Mouse (Mus musculus): Measurements from ENCODE around the gene Mtfr1l. TPM values are rescaled to one million over a fixed set of nuclear protein-coding genes. Genes with fewer than 3 reads are reported as not detected.
A peak's percentile ranks its signal among the peaks of the same experiment; 100 is the strongest.

Mtfr1l gene
- polyA plus RNA-seq, 3 experiments from 2014 or later, result 64.7 to 110 (median 89.2) TPM

GRCm38 (mm10) chr4:134555956-134556580 is 20.9 kb upstream of the Mtfr1l start:
- ATAC-seq, result no peak

DNA sequence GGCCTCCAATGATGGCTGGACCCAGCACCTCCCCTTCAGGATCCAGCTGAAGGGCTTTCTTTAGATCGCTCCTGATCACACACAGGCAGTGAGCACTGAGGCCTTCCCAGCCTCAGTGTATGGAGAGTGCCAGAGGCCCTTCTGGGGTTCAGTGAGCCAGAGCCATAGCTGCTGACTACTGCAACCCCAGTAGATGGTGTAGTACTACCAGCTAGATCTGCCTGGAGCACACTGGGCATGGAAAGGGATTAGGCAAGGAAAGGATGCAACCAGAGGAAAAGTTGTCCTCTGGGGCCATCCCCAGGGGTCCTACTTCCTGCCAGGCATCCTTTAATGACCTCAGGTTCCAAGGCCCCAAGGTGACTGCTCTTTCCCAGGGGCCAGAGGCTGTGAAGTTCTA is 18.4 kb upstream of the Mtfr1l start:
- ATAC-seq, result no peak

DNA sequence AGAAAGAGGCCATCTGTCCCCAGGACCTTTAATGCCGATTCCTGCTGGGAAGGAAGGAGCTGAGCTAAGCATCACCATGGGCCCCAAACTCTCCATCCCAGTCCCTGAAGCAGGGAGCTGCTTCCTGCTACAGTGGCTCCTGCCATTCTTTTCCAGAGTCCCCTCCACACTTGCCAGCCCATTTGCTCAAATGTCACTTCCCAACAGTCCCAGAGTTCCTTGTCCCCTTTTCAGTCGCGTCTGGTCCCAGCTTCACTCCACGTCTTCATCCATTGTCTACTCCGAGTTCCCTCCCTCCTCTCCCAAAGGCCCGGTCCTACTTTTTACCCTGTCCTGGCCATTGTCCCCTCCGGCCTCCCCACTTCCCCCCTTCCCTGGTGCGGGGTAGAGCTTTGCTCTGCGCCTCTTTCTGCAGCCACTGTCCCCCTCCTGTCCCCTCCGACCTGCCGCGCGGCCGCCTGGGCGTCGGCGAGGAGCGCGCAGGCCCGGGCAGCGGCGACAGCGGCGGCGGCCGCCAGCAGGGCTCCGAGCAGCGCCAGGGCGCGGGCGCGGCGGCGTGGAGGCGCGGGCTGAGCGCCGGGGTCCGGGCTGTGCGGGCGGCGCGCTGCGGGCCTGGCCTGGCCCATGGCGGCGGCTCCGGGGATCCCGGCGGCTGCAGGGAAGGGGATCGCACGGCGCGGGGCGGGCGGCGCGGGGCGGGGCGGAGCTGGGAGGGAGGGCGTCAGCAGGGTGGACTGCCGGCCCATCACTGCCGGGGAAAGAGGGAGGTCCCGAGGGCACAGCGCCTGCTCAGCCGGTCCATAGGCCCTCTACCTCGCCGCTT is 16.5 kb upstream of the Mtfr1l start, which contains the start of gene Selenon:
Selenon (minus strand) TSS at position 673 of the 823 bp plus-strand sequence.
- ATAC-seq, result no peak

DNA sequence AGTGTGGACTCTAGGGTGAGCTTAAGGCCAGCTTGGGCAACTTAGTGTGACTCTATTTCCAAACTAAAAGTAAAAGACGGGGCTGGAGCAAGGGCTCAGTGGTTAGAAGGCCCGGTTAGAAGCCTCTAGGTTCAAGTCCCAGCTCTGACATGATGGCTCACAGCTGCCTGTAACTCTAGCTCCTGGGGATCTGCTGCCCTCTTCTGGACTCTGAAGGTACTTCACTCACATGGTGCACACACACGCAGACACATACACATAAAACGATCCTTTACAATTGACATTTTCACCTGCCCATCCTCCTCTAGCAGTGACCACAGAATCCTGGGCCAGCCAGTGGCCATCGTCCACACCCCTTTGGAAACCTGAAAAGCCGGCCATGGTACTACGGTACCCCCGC is 14.7 kb upstream of the Mtfr1l start:
- no peak for ATAC-seq

DNA sequence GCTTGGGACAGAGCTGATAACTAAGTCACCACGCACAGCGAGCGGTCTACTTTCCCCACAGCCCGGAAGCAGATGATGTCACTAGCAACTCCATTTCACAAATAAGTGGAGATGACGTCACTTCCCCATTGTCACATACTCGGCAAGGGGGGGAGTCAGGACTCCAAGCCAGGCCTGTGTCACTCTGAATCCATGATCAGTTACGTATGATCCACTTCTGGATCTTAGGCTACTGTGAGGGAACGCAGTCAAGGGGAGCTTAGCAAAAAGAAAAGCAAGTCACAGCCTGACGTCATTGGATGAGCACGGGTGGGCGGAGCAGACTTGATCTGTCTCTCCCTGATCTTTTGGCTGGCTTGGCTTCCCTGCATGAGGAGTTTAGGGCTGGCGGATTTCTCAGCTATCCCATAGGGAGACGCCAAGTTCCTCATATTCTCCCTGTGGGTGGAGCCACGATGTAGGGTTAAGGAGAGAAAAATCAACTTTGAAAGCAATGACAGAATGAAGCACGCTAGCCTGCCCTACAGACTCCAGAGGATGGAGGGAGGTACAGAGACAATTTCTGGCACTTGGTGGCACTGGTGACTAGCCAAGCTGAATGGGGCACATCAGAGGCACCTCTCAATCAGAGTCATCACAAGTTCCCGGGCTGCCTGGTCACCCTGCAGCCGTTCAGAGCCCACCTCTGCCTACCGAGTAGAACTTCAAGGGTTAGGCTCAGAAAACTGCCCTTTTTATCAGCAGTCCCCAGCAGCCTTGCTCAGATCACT is 13.2 kb upstream of the Mtfr1l start:
- ATAC-seq, result no peak

GRCm38 (mm10) chr4:134546814-134547705 is 11.9 kb upstream of the Mtfr1l start:
- ATAC-seq, result no peak

GRCm38 (mm10) chr4:134543261-134543660 is 8.1 kb upstream of the Mtfr1l start:
- ATAC-seq, result peak; percentile 83

- ATAC-seq, result no peak
These were observed 7.5 kb upstream of the Mtfr1l start for GRCm38 (mm10) chr4:134542726-134543125.

DNA sequence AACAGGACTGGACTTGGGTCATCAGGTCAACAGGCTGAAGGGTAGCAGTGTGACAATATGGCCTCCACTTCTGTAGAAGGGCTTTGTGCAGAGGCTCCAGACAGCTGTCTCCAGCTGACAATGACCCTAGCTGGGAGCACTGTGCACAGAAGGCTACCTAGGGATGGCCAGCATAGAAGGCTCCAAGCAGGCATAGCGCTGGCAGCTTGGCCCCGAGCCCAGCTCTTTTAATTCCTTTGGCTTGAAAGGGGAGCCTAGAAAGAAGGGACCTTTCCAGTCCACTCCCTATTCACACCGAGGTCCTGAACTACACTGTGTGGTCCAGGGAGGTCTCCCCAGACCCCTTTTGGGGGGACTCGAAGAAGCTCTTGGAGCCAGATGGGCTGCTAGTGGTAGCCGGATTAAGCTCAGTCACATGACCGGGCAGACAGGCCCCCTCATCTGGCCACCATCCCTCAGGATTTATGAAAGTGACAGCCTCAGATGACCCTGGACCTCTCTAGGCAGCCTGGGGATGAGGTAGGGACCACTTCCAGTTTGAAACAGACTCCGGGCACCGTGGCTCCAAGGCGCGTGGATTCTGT is 3.9 kb upstream of the Mtfr1l start:
- no peak for ATAC-seq

DNA sequence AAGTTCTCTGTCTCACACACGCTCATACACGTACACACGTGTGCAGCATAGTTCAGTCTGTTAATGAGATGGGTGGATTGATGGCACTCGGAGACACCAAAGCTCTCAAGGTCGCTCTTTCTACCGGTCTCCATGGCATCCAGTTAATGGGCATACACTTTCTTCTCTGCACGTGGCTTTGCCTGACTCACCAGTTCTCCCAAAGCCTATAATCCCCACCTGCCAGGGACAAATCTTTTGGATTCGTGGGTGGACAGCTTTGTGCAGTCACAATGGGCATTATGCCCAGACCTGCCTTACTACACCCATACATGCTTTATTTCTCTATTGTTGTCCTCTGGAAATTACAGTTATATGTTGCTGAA is 582 bp upstream of the Mtfr1l start:
- peak; percentile 16 for ATAC-seq

- ATAC-seq, result peak; percentile 69
These were observed 882 bp downstream of the Mtfr1l start for GRCm38 (mm10) chr4:134534124-134534886.

GRCm38 (mm10) chr4:134533421-134533820 is 1.8 kb downstream of the Mtfr1l start:
- no peak for ATAC-seq

- ATAC-seq, result no peak
These were observed 2.3 kb downstream of the Mtfr1l start for GRCm38 (mm10) chr4:134532928-134533327.

DNA sequence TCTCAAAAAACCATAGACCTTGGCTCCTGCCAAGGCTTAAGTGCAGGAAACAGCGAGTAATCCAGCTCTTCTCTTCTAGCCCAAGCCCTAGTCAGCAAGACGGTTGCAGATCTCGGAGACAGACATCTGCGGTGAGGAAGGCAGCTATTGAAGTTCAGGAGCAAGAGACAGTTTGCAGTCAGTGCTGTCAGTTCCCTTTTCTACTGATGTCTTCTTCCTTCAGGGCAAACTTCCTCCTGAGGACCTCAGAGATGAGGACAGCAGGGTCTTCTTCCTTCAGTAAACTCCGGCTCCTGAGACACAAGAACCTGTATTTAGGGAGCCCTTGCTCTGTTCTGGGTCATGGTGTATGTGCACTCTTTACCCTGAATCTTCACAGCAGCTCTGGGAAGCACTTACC is 9.0 kb downstream of the Mtfr1l start:
- ATAC-seq, result no peak

DNA sequence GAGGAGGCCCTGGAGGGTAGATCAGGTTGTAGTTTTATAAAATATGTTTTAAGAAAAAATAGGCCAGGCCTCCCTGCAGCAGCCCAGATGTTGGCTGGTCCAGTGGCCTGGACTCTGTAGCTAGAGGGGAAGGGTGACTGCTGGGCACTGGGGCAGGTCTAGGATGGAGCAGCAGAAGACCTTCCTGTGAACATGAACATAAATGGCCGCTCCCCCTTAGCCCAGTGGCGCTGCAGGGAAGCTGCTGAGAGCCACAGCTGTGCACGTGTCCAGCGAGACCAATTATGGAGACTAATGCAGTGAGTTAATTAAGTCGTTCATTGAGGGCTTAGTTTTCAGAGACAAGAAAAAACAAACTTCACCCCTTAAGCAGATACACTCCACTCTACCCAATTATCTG is 9.4 kb downstream of the Mtfr1l start:
- ATAC-seq, result no peak

GRCm38 (mm10) chr4:134523447-134523846 is 11.7 kb downstream of the Mtfr1l start:
- ATAC-seq, result no peak

DNA sequence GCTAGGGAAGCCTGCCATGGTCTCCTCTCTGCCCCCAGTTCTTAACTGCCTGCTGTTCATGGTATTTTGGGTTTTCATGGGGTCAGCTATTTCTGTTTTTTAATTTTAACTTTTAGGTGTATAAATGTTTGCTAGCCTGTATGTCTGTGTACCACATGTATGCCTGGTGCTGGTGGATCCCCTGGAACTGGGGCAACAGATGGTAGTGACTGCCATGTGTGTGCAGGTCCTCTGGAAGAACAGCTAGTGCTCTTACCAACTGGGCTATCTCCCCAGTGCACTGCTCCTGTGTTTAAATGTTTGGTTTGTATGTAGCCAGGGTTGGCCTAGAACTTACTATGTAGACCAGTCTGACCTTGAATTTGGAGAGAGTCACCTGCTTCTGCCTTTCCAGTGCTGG is 15.9 kb downstream of the Mtfr1l start:
- no peak for ATAC-seq

GRCm38 (mm10) chr4:134518541-134518940 is 16.6 kb downstream of the Mtfr1l start:
- no peak for ATAC-seq

DNA sequence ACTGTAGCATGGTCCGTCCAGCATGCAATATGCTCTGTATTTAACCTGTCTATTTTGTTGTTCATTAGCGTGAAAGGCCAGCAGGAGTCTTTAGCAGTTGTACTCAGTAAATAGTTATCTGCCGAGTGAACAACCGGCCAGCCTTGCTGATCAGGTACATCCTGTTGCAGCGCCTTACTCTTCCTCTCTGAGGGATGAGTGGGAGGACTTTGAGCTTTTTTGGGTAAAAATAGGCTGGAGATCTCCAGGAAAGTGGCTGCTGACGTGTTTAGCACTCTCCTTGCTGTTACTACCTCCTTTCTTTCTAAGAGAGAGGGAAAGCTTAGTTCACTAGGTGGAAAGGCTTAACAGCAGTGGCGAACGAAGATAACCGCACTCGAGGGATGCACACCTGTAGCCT is 17.5 kb downstream of the Mtfr1l start:
- no peak for ATAC-seq

- ATAC-seq, result no peak
These were observed 18.2 kb downstream of the Mtfr1l start for GRCm38 (mm10) chr4:134516981-134517380.

DNA sequence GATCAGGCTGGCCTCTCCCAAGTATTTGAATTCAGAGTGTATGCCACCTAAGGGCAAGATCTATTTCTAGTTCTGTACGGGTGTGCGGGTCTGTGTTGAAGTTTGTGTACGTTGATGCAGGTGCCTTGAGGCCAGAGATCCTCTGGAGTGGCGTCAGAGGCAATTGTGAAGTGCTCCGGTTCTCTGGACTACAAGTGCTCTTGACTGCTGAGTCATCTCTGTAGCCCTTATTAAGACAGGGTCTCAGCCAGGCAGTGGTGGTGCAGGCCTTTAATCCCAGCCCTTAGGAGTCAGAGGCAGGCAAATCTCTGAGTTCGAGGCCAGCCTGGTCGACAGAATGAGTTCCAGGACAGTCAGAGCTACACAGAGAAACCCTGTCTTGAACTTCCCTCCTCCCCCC is 19.6 kb downstream of the Mtfr1l start:
- ATAC-seq, result no peak
